Mouse (Mus musculus) urinary bladder, postnatal 36 days (tissue): ENCODE measurements around the gene Lrrfip1.

Source experiments
- DNase-seq, 2 experiments: peaks; one replicate each; pipeline ENCODE4 v3.0.0; 2022; ENCODE audit warnings: low spot score in 2 of 2, mixed read lengths in 1 of 2

The Lrrfip1 gene

DNA sequence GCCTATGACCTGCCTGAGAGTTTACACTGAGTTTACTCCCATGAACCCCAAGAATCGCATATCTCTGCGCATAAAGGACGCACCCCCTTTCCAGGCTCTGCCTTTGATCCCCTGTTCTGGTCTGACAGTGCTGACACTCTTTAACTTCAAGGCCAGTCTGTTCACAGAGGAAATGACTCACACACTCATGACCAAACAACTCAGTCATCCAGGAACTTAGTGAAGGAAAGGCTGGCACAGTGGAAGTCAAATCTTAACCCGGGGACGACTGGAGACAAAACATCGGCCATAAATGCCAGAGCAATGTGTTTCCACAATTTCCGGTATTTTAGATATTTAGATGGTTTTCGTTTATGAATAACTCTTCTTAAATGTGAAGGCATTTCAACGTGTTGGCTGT, 25.4 kb downstream of the Lrrfip1 start:
- DNase-seq, result no peak

DNA sequence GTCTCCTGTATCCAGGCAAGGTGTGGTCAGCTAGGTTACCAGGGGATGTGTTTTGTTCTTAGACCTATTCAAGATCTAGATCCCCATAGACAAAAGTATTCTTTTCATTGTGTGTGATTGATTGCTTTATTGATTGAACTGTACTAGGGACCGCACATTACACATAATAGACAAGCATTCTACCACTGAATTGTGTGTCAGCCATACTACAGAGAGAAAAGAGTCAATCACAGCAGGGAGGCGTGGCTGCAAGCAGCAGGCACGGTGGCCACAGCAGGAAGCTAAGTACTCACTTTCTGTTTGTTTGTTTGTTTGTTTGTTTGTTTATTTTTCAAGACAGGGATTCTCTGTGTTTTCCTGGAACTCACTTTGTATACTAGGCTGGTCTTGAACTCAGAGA, 25.9 kb downstream of the Lrrfip1 start:
- no peak for DNase-seq

DNA sequence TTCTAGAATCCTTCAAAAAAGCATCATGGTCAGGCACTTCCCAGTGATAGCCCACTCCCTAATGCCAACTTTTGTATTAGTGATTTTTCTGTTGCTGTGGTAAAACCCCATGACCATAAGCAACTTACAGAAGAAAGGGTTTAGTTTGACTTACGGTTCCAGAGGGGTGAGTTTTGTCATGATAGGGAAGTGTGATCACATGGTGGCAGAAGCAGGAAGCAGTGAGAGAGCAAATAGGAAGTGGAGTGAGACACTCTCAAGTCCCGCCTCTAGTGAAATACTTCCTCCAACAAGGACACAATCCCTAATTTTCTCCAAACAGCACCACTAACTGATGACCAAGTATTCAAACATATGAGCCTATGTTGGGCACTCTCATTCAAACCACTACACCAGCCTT, 28.4 kb downstream of the Lrrfip1 start:
- no peak for DNase-seq

DNA sequence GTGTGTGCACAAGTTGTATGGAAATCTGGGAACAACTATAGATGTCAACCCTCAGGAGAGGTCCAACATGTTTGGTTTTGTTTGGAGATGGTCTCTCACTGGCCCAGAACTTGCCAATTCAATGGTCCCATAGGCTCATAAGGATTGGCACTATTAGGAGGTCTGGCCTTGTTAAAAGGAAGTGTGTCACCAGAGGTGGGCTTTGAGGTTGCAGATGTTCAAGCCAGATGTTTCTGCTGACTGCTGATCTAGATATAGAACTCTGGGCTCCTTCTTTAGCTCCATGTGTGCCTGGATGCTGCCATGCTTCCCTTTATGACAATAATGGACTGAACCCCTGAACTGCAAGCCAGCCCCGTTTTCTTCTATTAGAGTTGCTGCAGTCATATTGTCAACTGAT, 31.8 kb downstream of the Lrrfip1 start:
- no peak for DNase-seq

DNA sequence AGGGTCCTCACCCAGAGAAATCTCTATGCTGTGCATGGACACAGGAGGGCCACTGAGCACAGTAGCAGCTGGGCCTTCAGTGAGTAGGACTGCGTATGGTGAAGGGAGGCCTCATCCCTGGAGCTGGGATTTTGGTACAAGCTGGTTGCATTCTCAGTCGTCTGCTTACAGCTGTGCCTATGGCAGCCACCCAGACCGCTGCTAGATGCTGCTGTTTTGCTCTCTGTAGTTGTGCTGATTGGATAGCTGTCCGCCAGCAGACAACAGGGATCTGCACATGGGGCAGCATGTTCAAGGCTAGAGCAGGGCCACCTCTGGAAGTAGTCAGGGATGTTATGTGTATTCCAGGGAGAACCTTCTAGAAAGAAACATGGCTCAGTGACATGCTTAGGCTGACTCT, 33.0 kb downstream of the Lrrfip1 start:
- DNase-seq, result no peak

DNA sequence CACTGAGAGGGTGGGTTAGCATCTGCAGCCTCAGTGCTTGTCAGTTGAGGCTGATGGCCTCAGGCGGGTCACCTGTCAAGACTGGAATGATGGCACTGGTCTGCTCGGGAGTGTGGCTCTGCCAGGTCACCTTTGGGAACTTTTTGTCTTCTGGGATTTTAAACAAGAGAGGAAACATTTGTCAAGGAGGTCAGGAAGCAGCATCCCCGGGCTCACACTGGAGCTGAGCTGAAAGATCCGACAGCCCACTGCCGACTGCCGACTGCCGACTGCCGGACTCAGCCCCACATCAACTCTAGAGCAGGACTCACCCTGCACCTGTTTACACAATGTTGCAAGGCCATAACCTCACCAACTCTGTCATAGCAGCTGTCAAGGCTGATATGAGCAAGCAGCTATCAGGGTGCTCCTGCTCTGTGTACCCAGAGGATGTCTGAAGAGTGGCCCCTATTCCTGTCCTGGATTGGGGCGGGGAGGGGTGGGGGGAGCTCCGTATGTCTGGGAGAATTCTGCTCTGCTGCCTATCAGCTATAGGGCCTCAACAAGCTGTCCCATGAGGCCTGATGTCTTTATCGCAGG, 33.9 kb downstream of the Lrrfip1 start:
- no peak for DNase-seq

DNA sequence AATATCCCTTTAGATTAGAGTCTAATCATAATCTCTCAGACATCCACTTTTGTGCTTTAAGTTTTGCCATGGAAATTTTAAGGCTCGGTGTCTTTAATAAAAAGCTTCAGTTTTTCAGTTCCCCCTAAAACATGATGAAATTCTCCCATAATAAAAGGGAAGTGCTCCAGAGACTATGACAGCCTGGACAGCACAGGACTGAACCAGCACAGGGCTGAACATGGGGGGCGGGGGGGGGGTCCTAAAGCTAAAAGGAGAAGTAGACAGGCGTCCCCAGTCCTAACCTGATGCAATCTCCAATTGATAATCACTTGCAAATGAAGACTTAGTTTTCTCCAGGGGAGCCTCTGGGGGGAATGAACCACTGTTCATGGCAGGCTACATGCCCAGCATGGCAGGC, 36.0 kb downstream of the Lrrfip1 start:
- no peak for DNase-seq

DNA sequence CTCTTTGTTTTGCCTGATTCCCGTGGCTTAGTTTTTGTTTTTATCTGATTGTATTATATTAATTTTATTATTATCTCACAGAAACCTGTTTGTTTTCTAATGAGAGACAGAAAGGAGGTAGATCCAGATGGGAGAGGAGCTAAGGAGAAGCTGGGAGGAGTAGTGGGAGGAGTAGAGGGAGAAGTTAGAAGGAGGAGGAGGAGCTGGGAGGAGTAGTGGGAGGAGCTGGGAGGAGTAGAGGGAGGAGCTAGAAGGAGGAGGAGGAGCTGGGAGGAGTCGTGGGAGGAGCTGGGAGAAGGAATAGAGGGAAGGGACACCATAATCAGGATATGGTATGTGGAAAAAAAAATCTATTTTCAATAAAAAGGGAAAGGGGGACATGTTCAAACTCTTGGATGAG, 36.7 kb downstream of the Lrrfip1 start:
- no peak for DNase-seq

DNA sequence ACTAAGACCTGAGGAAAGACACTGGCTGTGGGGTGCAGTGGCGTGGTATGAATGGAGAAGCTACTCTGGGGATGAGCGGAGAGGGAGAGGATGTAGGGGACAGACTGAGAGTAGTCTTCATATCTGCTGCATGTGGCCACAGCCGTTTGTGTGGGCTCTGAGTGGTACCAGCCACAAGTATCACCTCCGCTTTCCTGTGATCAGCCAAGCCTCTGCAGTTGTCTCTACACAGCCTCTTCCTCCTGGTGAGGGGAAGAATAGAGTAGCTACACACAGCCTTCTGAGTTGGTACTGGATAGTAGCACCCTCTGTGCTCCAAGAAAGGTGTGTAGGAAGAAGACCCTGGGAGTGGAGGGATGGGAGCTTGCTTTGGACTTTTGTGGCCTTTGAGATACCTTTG, 38.7 kb downstream of the Lrrfip1 start:
- DNase-seq, result no peak

DNA sequence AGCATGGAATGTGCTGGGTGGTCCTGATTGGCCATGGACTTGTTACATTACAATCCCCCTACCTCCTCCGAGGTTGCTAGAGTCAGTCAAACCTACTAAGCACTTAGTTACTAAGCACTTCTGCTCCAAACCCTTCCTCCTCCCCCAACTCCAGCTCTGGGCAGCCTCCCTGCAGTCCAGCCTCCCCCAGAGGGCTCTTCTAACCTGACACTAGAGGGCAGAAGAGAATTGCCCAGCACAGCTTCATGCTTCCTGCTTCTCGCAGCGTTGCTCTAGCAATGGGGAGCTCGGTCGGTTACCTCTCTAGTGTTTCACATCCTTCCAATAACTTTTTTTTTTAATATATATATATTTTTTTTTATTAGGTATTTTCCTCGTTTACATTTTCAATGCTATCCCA, 39.5 kb downstream of the Lrrfip1 start:
- peak in 1 of 2 experiments; percentile 48 for DNase-seq

DNA sequence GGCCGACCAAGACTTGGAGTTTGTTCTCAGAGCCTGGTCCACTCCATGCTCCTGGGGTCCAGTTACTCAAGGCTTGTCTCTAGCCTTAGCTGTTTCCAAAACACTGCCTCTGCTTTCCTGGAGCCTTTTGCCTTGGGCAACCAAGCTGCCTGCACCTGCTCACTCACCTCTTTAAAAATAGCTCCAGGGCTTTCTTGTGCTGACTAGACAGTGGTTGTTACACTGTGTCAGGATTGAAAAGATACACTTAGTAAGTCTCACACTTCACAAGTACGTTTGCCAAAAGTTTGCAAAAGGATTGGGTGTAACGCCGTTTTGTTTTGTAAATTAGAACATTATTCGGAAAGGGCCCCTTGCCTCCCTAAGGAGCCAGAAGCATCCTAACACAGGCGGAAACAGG, 40.0 kb downstream of the Lrrfip1 start:
- no peak for DNase-seq

DNA sequence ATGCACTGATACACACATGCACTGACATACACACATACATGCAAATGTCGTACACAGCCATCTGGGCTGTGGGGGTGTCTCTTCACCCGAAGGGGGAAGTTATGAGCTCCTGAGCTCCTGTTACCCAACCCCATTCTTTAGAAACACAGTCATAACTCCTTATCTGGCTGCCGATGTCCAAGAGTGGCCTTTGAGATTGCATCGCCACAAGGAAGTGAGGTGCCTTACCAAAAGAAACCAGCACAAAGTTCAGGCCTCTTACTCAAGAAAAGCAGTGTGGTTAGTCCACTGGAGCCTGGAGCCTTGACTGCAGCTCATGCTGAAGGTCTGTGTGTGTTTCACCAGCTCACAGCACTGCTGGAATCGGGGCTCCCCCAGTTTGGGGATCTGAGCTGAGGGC, 43.1 kb downstream of the Lrrfip1 start:
- DNase-seq, result peak in 1 of 2 experiments; percentile 64

DNA sequence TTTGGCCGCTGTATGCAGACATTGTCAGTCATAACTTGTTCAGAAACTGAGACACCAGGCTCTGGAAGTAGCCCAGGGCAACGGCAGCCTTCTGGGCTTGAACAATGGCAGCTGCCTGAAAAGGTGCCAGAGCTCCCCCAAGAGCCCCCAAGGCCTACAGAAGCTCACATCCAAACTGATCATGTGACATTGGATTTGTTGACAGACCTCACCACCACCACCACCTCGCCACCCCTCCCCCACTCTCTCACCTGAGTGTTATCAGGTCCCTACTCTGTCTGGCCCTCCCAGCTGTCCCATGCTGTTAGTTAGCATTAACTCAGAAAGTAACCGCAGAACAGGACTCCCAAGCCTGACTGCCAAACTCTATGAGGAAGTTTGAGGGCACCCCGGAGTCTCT, 44.7 kb downstream of the Lrrfip1 start:
- DNase-seq, result peak in 1 of 2 experiments; percentile 51

DNA sequence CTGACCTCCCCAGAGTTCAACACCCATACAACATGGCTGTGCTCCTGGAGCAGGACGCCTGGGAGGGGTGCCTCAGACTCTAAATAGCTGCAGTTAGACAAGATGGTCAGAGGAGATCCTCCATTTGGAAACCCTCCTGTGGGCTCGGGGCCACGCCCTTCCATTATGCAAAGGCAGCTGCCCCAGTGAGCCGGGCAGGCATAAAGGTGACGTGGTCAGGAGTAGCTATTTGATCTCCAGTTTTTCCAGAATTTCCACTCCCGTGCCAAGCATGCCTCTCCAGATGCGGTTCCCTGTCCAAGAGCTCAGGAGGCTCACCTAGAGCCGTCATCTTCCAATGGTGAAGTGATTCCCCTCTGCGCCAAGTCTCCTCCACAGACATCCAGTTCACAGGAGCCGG, 45.6 kb downstream of the Lrrfip1 start:
- no peak for DNase-seq

DNA sequence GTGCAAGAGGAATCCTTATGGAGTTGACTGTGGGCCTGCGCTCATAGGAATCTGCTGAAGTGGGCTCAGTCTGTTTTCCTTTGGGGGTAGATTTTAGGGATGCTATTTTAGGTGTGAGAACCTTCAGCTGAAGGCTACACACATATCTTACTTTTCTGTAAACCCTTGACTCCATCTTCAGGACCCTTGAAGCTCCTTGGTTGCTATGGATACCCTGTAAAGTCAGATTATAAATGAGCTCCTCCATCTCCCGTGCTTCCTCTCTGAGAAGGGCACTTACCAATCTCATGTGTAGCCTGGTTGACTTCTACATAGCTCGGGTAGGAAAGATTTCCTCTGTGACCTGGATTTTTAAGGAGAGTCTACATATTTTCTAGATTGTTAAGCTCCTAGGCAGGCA, 46.1 kb downstream of the Lrrfip1 start:
- no peak for DNase-seq

DNA sequence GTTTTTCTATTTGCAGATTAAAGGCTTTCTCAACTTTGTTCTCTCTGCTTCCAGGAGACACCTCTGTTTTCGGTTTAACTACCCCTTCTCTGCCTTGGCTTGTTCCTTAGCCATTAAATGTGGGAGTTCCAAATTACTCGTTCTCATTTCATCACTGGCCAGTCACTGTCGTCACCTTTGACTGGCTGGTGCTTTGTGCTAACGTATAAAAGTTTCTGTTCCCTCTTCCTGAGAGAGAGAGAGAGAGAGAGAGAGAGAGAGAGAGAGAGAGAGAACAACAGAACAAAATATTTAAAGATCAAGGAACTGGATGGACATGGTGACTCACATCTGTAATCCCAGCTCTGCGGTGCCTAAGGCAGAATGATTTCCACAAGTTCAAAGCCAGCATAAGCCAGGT, 47.7 kb downstream of the Lrrfip1 start:
- no peak for DNase-seq

DNA sequence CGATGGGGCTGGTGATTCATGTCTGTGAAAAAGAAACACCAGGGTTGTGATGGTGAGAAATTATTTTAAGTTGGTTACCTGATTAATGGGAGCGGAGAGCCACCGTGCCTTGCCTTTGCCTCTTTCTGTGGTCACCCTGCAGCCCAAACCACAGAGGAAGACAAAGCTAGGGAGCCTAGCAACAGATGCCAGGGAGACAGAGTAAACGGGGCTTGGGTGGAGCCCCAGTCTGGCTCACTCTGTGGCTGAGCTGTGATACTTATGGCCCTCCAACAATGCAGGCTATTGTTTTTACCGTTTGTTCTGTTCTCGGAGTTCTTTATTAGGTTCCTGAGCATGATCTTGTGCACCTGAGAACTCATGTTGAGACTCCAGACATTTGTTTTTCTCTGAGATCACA, 50.8 kb downstream of the Lrrfip1 start:
- no peak for DNase-seq

DNA sequence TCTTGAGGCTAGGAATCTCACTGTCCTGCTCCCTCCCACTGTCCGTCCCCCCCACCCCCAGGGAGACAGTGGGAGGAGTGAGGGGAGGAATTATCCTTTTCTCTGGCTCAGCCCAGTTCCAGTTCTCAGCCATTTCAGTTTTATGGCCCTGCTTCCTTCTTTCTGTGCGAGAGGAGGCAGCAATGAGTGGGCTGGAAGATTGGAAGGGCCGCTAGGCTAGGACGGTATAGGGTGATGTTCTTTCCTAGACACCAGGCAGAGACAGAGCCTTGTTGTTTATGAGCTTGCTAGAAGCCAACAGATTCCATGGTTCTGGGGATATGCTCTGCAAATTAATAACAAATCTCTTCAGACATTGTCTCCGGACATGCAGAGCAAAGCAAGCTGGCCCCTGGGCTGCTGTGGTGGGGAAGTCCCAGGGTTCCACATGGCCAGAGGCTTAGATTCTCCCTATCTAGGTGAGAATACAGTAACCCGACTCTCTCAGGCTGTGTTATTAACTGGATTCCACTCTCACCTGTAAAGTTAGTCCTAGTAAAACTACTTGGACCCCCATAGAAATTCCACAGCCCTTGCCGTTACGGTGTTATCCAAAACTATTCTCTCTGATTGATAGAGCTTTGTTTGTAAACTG, 53.0 kb downstream of the Lrrfip1 start:
- no peak for DNase-seq

DNA sequence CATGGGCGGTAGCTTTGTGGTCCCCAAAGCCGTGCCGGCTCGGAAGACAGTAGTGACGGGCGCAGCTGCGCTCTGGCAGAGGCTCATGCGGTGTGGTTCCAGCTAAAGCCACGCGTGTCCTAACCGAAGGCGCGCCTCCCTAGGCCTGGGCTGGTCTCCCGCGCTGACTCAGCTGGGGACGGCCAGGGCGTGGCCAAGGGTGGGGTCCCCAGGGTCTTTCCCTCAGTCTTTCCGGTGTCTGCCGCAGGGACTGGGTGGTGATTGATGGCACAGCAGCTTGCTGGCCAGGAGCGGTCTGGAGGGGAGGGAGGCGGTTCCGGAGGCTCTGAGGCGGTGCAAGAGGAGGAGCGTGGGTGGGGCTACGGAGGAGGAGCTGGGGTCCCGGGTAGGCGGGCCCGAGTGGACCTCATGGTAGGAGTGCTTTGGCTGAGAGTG, 54.2 kb downstream of the Lrrfip1 start:
- peak; percentile 93 to 95 for DNase-seq

DNA sequence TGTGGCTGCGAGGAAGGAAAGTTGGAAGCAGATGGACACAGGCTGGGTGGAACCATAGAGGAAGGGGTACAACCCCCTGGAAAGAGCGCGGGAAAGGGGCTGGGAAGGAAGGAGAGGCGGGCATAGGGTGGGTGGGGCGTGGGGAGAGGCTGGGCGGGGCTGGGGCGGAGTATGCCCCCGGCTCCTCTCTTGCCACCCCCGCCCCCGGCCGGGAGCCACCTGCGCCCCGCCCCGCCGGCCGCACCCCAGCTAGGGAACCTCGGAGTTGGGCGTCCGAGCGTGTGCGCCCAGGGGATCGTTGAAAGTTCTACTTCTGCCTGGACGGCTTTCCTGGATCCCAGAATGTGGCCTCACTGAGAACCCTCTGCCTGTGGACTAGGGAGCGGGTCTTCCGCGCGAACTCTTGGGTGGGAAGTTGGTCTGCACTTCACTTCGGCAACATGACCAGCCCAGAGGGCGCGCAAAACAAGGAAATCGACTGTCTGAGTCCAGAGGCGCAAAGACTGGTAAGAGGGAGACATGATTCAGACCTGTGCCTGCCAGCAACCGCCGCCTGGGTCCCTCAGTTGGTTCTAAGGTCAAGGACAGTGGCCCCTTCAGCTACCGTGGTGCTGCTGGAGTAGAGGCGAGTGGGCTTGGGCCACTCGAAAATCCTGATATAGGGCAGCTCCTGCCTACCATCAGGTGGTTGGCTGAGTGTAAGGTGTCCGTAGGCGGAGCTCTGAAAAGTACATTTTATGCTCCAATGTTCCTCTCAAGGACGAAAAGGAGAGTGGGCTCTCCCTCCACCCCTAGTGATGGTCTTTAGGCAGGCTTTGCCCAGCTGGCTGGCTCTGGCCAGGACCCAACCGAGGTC, 54.9 kb downstream of the Lrrfip1 start:
- peak in 1 of 2 experiments; percentile 81 for DNase-seq

DNA sequence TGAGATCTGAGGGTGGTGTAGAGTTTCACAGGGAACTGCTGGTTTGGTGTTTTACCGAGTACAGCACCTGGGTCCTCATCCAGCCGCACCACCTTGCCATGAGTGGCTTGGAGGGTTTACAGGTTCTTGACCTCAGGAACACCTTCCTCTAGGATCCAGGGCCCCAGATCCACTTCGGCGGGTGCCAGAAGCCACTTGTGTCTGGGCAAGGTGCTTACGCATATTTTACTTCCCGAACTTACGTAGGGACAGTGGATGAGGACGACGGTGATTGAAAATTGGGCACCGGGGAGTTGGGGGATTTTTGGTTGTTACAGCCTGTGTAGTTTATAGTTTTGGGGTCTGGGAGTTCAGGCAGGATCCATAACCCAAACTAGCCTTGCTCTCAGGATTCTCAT, 55.5 kb downstream of the Lrrfip1 start:
- DNase-seq, result no peak

DNA sequence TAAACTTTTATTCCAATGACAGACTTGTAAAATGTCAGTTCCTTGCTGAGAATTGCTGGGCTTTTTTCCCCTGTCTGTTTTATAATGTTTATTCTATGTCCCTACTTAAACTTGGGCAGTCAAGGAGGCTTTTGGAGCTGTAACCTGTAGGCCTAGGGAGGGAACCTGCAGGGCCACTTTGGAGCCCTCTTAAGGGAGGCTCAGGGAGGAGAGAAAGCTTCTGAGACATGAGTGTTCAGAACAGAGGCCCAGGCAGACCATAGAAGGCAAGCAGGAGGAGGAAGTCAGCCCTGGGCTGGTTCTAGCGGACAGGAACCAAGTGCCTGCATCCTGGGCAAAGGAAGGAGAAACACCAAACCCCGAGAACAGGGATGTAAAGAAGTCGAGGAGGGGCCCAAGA, 56.3 kb downstream of the Lrrfip1 start:
- DNase-seq, result no peak

DNA sequence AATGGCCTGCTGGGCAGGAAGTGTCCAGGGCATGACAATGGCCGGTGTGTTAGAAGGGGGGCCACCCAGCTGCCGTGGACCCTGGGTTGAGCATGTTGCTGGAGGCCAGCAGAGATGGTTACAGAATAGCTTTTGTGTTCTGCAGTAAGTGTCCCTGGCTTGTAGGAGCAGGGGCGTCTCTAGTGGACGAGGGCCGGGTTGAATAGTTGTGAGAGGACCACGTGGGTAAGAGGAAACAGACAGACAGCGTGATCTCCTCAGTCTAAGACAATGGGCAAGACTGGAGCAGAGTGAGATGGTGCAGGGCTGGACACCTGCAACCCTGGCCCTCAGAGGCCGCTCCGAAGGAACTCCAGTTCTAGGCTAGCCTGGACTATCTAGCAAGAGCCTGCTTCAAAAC, 57.2 kb downstream of the Lrrfip1 start:
- DNase-seq, result no peak
